Mouse (Mus musculus): ENCODE measurements around the gene Anxa9. TPM values are rescaled to one million over a fixed set of nuclear protein-coding genes. Genes with fewer than 3 reads are reported as not detected.

Gene Anxa9
- polyA plus RNA-seq, 1 experiment = 1.5 TPM

- peaks cover 52% of the 10 kb centered on the region for H3K79me2 ChIP-seq (ENCODE audit: control insufficient read depth, insufficient read depth)
- peaks cover 15% of the 10 kb centered on the region for H3K36me3 ChIP-seq (ENCODE audit: control insufficient read depth, insufficient read depth)
- peak overlapping the region; percentile 54 for H3K4me3 ChIP-seq
- H3K27me3 ChIP-seq (ENCODE audit: control insufficient read depth, insufficient read depth, insufficient read length) = no peaks in the 10 kb centered on the region
- peak overlapping the region; percentile 90 for H3ac ChIP-seq (ENCODE audit: control insufficient read depth, insufficient read length)
- TF ChIP-seq E2F4 (IDR thresholded peaks at IDR 0.05; ENCODE audit: insufficient read depth) = no peak
- TF ChIP-seq TCF3 (IDR thresholded peaks at IDR 0.05; ENCODE audit: insufficient read length, low read depth) = no peak
- no peak for TF ChIP-seq MYOD1 (IDR thresholded peaks at IDR 0.05; ENCODE audit: control insufficient read depth in 1 of 3, insufficient read length in 2 of 3, low read depth in 2 of 3)
- no peak for TF ChIP-seq REST (IDR thresholded peaks at IDR 0.05; ENCODE audit: insufficient read depth, insufficient read length)
- no peak for TF ChIP-seq CEBPB (IDR thresholded peaks at IDR 0.05; ENCODE audit: insufficient read depth, poor library complexity, severe bottlenecking)
- no peak for TF ChIP-seq SRF (IDR thresholded peaks at IDR 0.05; ENCODE audit: control insufficient read depth, insufficient read length, low read depth)
- no peak for TF ChIP-seq USF1 (IDR thresholded peaks at IDR 0.05; ENCODE audit: low read depth)
- no peak for TF ChIP-seq MAX (IDR thresholded peaks at IDR 0.05; ENCODE audit: low read depth)
- no peak for TF ChIP-seq POLR2A (IDR thresholded peaks at IDR 0.05; ENCODE audit: insufficient read length, low read depth)
- no peak for TF ChIP-seq POLR2AphosphoS2 (IDR thresholded peaks at IDR 0.05; ENCODE audit: insufficient read length, low read depth)
- no peak for TF ChIP-seq MYOG (IDR thresholded peaks at IDR 0.05; ENCODE audit: control insufficient read depth in 1 of 3, insufficient read depth in 1 of 3, insufficient read length in 2 of 3, low read depth in 2 of 3)
- no peak for TF ChIP-seq TCF12 (IDR thresholded peaks at IDR 0.05; ENCODE audit: insufficient read depth, poor library complexity, severe bottlenecking)
- H3K4me2 ChIP-seq (ENCODE audit: low read depth) = peak overlapping the region; percentile 90
Observed at GRCm38 (mm10) chr3:95315844-95316550, 9.0 kb upstream of the Anxa9 start.

- Histone ChIP-seq H3K4me2 (ENCODE audit: low read depth) (peak overlapping the region; percentile 90), H3ac (ENCODE audit: control insufficient read depth, insufficient read length) (peak overlapping the region; percentile 90), H3K36me3 (ENCODE audit: control insufficient read depth, insufficient read depth) (peaks cover 8% of the 10 kb centered on the region), H3K79me2 (ENCODE audit: control insufficient read depth, insufficient read depth) (peaks cover 48% of the 10 kb centered on the region), H3K4me3 (peak overlapping the region; percentile 54), H3K27me3 (ENCODE audit: control insufficient read depth, insufficient read depth, insufficient read length) (no peaks in the 10 kb centered on the region)
- TF ChIP-seq E2F4 (IDR thresholded peaks at IDR 0.05; ENCODE audit: insufficient read depth) (no peak), MYOG (IDR thresholded peaks at IDR 0.05; ENCODE audit: control insufficient read depth in 1 of 3, insufficient read depth in 1 of 3, insufficient read length in 2 of 3, low read depth in 2 of 3) (no peak), CEBPB (IDR thresholded peaks at IDR 0.05; ENCODE audit: insufficient read depth, poor library complexity, severe bottlenecking) (no peak), MAX (IDR thresholded peaks at IDR 0.05; ENCODE audit: low read depth) (no peak), MYOD1 (IDR thresholded peaks at IDR 0.05; ENCODE audit: control insufficient read depth in 1 of 3, insufficient read length in 2 of 3, low read depth in 2 of 3) (peak in 1 of 3 experiments; percentile 24), POLR2A (IDR thresholded peaks at IDR 0.05; ENCODE audit: insufficient read length, low read depth) (peak; percentile 69), USF1 (IDR thresholded peaks at IDR 0.05; ENCODE audit: low read depth) (no peak), SRF (IDR thresholded peaks at IDR 0.05; ENCODE audit: control insufficient read depth, insufficient read length, low read depth) (no peak), POLR2AphosphoS2 (IDR thresholded peaks at IDR 0.05; ENCODE audit: insufficient read length, low read depth) (peak; percentile 75), REST (IDR thresholded peaks at IDR 0.05; ENCODE audit: insufficient read depth, insufficient read length) (no peak)
Observed at GRCm38 (mm10) chr3:95315094-95315843, 8.3 kb upstream of the Anxa9 start.

- no peaks in the 10 kb centered on the region for H3K27me3 ChIP-seq (ENCODE audit: control insufficient read depth, insufficient read depth, insufficient read length)
- H3K36me3 ChIP-seq (ENCODE audit: control insufficient read depth, insufficient read depth) = peaks cover 4% of the 10 kb centered on the region
- peak within 1 kb of the TSS; percentile 54 for H3K4me3 ChIP-seq
- peak within 1 kb of the TSS; percentile 90 for H3ac ChIP-seq (ENCODE audit: control insufficient read depth, insufficient read length)
- H3K4me2 ChIP-seq (ENCODE audit: low read depth) = peak within 1 kb of the TSS; percentile 90
- peaks cover 41% of the 10 kb centered on the region for H3K79me2 ChIP-seq (ENCODE audit: control insufficient read depth, insufficient read depth)
- TF ChIP-seq POLR2AphosphoS2 (IDR thresholded peaks at IDR 0.05; ENCODE audit: insufficient read length, low read depth) = no peak
- TF ChIP-seq MAX (IDR thresholded peaks at IDR 0.05; ENCODE audit: low read depth) = no peak
- no peak for TF ChIP-seq TCF3 (IDR thresholded peaks at IDR 0.05; ENCODE audit: insufficient read length, low read depth)
- TF ChIP-seq USF1 (IDR thresholded peaks at IDR 0.05; ENCODE audit: low read depth) = no peak
- TF ChIP-seq MYOG (IDR thresholded peaks at IDR 0.05; ENCODE audit: control insufficient read depth in 1 of 3, insufficient read depth in 1 of 3, insufficient read length in 2 of 3, low read depth in 2 of 3) = no peak
- TF ChIP-seq TCF12 (IDR thresholded peaks at IDR 0.05; ENCODE audit: insufficient read depth, poor library complexity, severe bottlenecking) = no peak
- no peak for TF ChIP-seq SRF (IDR thresholded peaks at IDR 0.05; ENCODE audit: control insufficient read depth, insufficient read length, low read depth)
- TF ChIP-seq POLR2A (IDR thresholded peaks at IDR 0.05; ENCODE audit: insufficient read length, low read depth) = no peak
- TF ChIP-seq REST (IDR thresholded peaks at IDR 0.05; ENCODE audit: insufficient read depth, insufficient read length) = no peak
- TF ChIP-seq E2F4 (IDR thresholded peaks at IDR 0.05; ENCODE audit: insufficient read depth) = no peak
- no peak for TF ChIP-seq CEBPB (IDR thresholded peaks at IDR 0.05; ENCODE audit: insufficient read depth, poor library complexity, severe bottlenecking)
- no peak for TF ChIP-seq MYOD1 (IDR thresholded peaks at IDR 0.05; ENCODE audit: control insufficient read depth in 1 of 3, insufficient read length in 2 of 3, low read depth in 2 of 3)
Observed at GRCm38 (mm10) chr3:95314486-95315093, 7.6 kb upstream of the Anxa9 start, which contains the start of gene Cers2. Gene Cers2 (plus strand): TSS chr3:95314791.

- H3K27me3 ChIP-seq (ENCODE audit: control insufficient read depth, insufficient read depth, insufficient read length) = no peaks in the 10 kb centered on the region
- H3K79me2 ChIP-seq (ENCODE audit: control insufficient read depth, insufficient read depth) = peaks cover 36% of the 10 kb centered on the region
- peak overlapping the region; percentile 54 for H3K4me3 ChIP-seq
- H3K36me3 ChIP-seq (ENCODE audit: control insufficient read depth, insufficient read depth) = no peaks in the 10 kb centered on the region
- H3ac ChIP-seq (ENCODE audit: control insufficient read depth, insufficient read length) = no peak overlapping the region
- peak overlapping the region; percentile 83 for H3K4me2 ChIP-seq (ENCODE audit: low read depth)
- TF ChIP-seq MYOG (IDR thresholded peaks at IDR 0.05; ENCODE audit: control insufficient read depth in 1 of 3, insufficient read depth in 1 of 3, insufficient read length in 2 of 3, low read depth in 2 of 3) (no peak), CEBPB (IDR thresholded peaks at IDR 0.05; ENCODE audit: insufficient read depth, poor library complexity, severe bottlenecking) (no peak), REST (IDR thresholded peaks at IDR 0.05; ENCODE audit: insufficient read depth, insufficient read length) (no peak), TCF3 (IDR thresholded peaks at IDR 0.05; ENCODE audit: insufficient read length, low read depth) (no peak), POLR2A (IDR thresholded peaks at IDR 0.05; ENCODE audit: insufficient read length, low read depth) (no peak), USF1 (IDR thresholded peaks at IDR 0.05; ENCODE audit: low read depth) (no peak), MYOD1 (IDR thresholded peaks at IDR 0.05; ENCODE audit: control insufficient read depth in 1 of 3, insufficient read length in 2 of 3, low read depth in 2 of 3) (no peak), MAX (IDR thresholded peaks at IDR 0.05; ENCODE audit: low read depth) (no peak), TCF12 (IDR thresholded peaks at IDR 0.05; ENCODE audit: insufficient read depth, poor library complexity, severe bottlenecking) (no peak), POLR2AphosphoS2 (IDR thresholded peaks at IDR 0.05; ENCODE audit: insufficient read length, low read depth) (no peak), E2F4 (IDR thresholded peaks at IDR 0.05; ENCODE audit: insufficient read depth) (no peak), SRF (IDR thresholded peaks at IDR 0.05; ENCODE audit: control insufficient read depth, insufficient read length, low read depth) (no peak)
Observed at GRCm38 (mm10) chr3:95314075-95314474, 7.1 kb upstream of the Anxa9 start.

All from myocyte (in vitro differentiated cells).